Mouse (Mus musculus) MEL (cell line): ENCODE data around the gene Gtf2i. TPM values are rescaled to one million over a fixed set of nuclear protein-coding genes. Genes with fewer than 3 reads are reported as not detected.

Experiments used
- DNase-seq: peaks from one replicate; pipeline ENCODE4 v3.0.0; 2011; ENCODE audit warnings: low read depth, low spot score
- H3K27ac ChIP-seq: 2 replicates; pipeline ENCODE4 v1.5.1; 2012; ENCODE audit warnings: low read depth, mild to moderate bottlenecking, control low read depth, low read length, moderate library complexity; ENCODE audit not compliant: control insufficient read depth
- H3K27me3 ChIP-seq, 2 experiments: fragments of 150-350 bp in 1 of 2; sonication (generic) in 1 of 2; 2 replicates each; pipeline ENCODE4 v1.6.1; 2012; ENCODE audit warnings: low read length in 2 of 2, mild to moderate bottlenecking in 2 of 2, improper control_type of control experiment in 1 of 2, moderate library complexity in 1 of 2; ENCODE audit not compliant: insufficient read depth in 2 of 2, control insufficient read depth in 1 of 2
- H3K36me3 ChIP-seq, 2 experiments: 2 replicates each; pipeline ENCODE4 v1.6.1; 2012 to 2014; ENCODE audit warnings: low read length in 2 of 2, improper control_type of control experiment in 1 of 2, inconsistent platforms in 1 of 2, mild to moderate bottlenecking in 1 of 2; ENCODE audit not compliant: insufficient read depth in 2 of 2, control insufficient read depth in 1 of 2
- H3K4me1 ChIP-seq, 2 experiments: fragments of 150-350 bp in 1 of 2; sonication (generic) in 1 of 2; 2 replicates each; pipeline ENCODE4 v1.6.1; 2012; ENCODE audit warnings: low read length in 2 of 2, improper control_type of control experiment in 1 of 2, mild to moderate bottlenecking in 1 of 2; ENCODE audit not compliant: insufficient read depth in 2 of 2, control insufficient read depth in 1 of 2
- H3K4me3 ChIP-seq, 2 experiments: fragments of 150-350 bp in 1 of 2; sonication (generic) in 1 of 2; 2 replicates each; pipeline ENCODE4 v1.5.1; 2012; ENCODE audit warnings: low read depth in 2 of 2, low read length in 2 of 2, mild to moderate bottlenecking in 2 of 2, moderate library complexity in 2 of 2, control low read depth in 1 of 2, improper control_type of control experiment in 1 of 2; ENCODE audit not compliant: control insufficient read depth in 1 of 2, insufficient read depth in 1 of 2
- H3K79me2 ChIP-seq: 2 replicates; pipeline ENCODE4 v1.6.1; 2012; ENCODE audit warnings: mild to moderate bottlenecking, low read length, moderate library complexity; ENCODE audit not compliant: control insufficient read depth, poor library complexity, insufficient read depth
- H3K9ac ChIP-seq: 2 replicates; pipeline ENCODE4 v1.6.1; 2012; ENCODE audit warnings: low read depth, mild to moderate bottlenecking, control low read depth, low read length, moderate library complexity; ENCODE audit not compliant: control insufficient read depth, poor library complexity, severe bottlenecking
- H3K9me3 ChIP-seq: fragments of 150-350 bp; sonication (generic); replicated peaks from 2 replicates; pipeline ENCODE4 v1.6.1; 2012; ENCODE audit warnings: mild to moderate bottlenecking, low read length, improper control_type of control experiment, moderate library complexity; ENCODE audit not compliant: insufficient read depth
- CHD1 ChIP-seq: IDR thresholded peaks from 2 replicates; pipeline ENCODE4 v1.6.1; 2012; ENCODE audit warnings: low read depth, mild to moderate bottlenecking, inconsistent platforms, low read length, improper control_type of control experiment
- E2F4 ChIP-seq: IDR thresholded peaks from 2 replicates; pipeline ENCODE4 v1.6.1; 2011; ENCODE audit warnings: low read depth, low read length, improper control_type of control experiment, borderline replicate concordance
- ELF1 ChIP-seq: IDR thresholded peaks from 2 replicates; pipeline ENCODE4 v1.6.1; 2014; ENCODE audit warnings: low read depth, mild to moderate bottlenecking, inconsistent platforms, low read length, improper control_type of control experiment, moderate library complexity
- ETS1 ChIP-seq: IDR thresholded peaks from 2 replicates; pipeline ENCODE4 v1.6.1; 2012; ENCODE audit warnings: low read depth, mild to moderate bottlenecking, inconsistent platforms, low read length, improper control_type of control experiment, moderate library complexity
- MAX ChIP-seq: IDR thresholded peaks from 2 replicates; pipeline ENCODE4 v1.6.1; 2011; ENCODE audit warnings: low read length, improper control_type of control experiment
- MAZ ChIP-seq: IDR thresholded peaks from 2 replicates; pipeline ENCODE4 v1.6.1; 2012; ENCODE audit warnings: low read depth, mild to moderate bottlenecking, inconsistent platforms, low read length, improper control_type of control experiment
- MXI1 ChIP-seq: IDR thresholded peaks from 2 replicates; pipeline ENCODE4 v1.6.1; 2011; ENCODE audit warnings: mild to moderate bottlenecking, low read depth, low read length, improper control_type of control experiment
- MYB ChIP-seq: IDR thresholded peaks from 2 replicates; pipeline ENCODE4 v1.6.1; 2011; ENCODE audit warnings: mild to moderate bottlenecking, low read depth, low read length, improper control_type of control experiment
- NELFE ChIP-seq: IDR thresholded peaks from 2 replicates; pipeline ENCODE4 v1.6.1; 2011; ENCODE audit warnings: low read depth, low read length, improper control_type of control experiment
- NRF1 ChIP-seq: IDR thresholded peaks from 2 replicates; pipeline ENCODE4 v1.6.1; 2014; ENCODE audit warnings: low read depth, mild to moderate bottlenecking, inconsistent platforms, low read length, improper control_type of control experiment, moderate library complexity; ENCODE audit not compliant: poor library complexity, insufficient read depth, severe bottlenecking
- POLR2A ChIP-seq, 2 experiments: IDR thresholded peaks; 2 replicates each; pipeline ENCODE4 v1.6.1; 2011 to 2012; ENCODE audit warnings: low read length in 2 of 2, mild to moderate bottlenecking in 2 of 2, control low read depth in 1 of 2, improper control_type of control experiment in 1 of 2, low read depth in 1 of 2, moderate library complexity in 1 of 2; ENCODE audit not compliant: control insufficient read depth in 1 of 2, insufficient read depth in 1 of 2, poor library complexity in 1 of 2
- POLR2AphosphoS2 ChIP-seq: IDR thresholded peaks from 2 replicates; pipeline ENCODE4 v1.6.1; 2011; ENCODE audit warnings: low read length, improper control_type of control experiment
- POLR2AphosphoS5 ChIP-seq: IDR thresholded peaks from 2 replicates; pipeline ENCODE4 v1.6.1; 2012; ENCODE audit warnings: low read depth, borderline replicate concordance, mild to moderate bottlenecking, inconsistent platforms, low read length, moderate library complexity, mixed read lengths
- RAD21 ChIP-seq: IDR thresholded peaks from 2 replicates; pipeline ENCODE4 v1.6.1; 2011; ENCODE audit warnings: mild to moderate bottlenecking, low read depth, low read length, improper control_type of control experiment
- SIN3A ChIP-seq: IDR thresholded peaks from 2 replicates; pipeline ENCODE4 v1.6.1; 2012; ENCODE audit warnings: low read length, improper control_type of control experiment, inconsistent platforms
- TBP ChIP-seq: IDR thresholded peaks from 2 replicates; pipeline ENCODE4 v1.8.0; 2011; ENCODE audit warnings: low read depth, low read length, improper control_type of control experiment
- UBTF ChIP-seq: IDR thresholded peaks from 2 replicates; pipeline ENCODE4 v1.6.1; 2012; ENCODE audit warnings: low read depth, mild to moderate bottlenecking, inconsistent platforms, low read length, improper control_type of control experiment, moderate library complexity, borderline replicate concordance; ENCODE audit not compliant: insufficient read depth
- USF2 ChIP-seq, 2 experiments: IDR thresholded peaks; 2 replicates each; pipeline ENCODE4 v1.6.1; 2011 to 2012; ENCODE audit warnings: improper control_type of control experiment in 2 of 2, low read length in 2 of 2, borderline replicate concordance in 1 of 2, inconsistent platforms in 1 of 2, low read depth in 1 of 2, mild to moderate bottlenecking in 1 of 2; ENCODE audit not compliant: insufficient read depth in 1 of 2
- polyA plus RNA-seq, 2 experiments: library from polyadenylated mRNA; stranded (reverse) in 1 of 2; unstranded in 1 of 2; fragments of >175 nt in 1 of 2; fragments of >200 nt in 1 of 2; gene quantifications; 2 replicates each; pipeline versions ENCODE4 v1.2.1 to v1.2.4; 2012; ENCODE audit warnings: low replicate concordance in 2 of 2, low read depth in 1 of 2; ENCODE audit not compliant: insufficient read length in 2 of 2, insufficient read depth in 1 of 2, missing spikeins in 1 of 2
- total RNA-seq: library from RNA; depleted of rRNA; stranded (reverse); fragments of 300-350 nt; gene quantifications from 2 replicates; pipeline ENCODE4 v1.2.3, GENCODE M21; 2012

Gtf2i gene
- total and polyA plus RNA-seq, 3 experiments = 46.7 to 151 (median 128) TPM

DNA sequence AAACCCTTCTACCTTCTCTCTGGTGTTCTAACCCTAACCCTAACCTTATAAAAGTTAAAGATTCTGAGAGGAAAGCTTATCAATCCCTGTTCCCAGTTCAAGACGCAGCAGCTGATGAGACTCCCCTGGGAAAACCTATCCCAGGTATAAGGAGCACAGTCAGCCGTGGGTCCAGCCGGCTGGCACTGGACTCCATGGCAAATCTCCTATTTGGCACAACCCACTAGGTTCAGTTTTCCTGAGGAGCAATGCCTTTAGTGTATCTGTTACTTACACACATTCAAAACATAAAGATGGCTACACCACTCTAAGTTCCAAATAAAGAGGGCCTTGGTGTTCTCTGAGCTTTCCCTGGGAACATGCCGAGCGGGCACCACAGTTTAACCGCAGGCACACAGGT is 23.5 kb downstream of the Gtf2i start:
- no peak for DNase-seq
- Histone ChIP-seq H3K4me3 (no peak overlapping the region), H3K4me1 (no peaks in the 10 kb centered on the region)
- no peak for TF ChIP-seq RAD21
- TF ChIP-seq MAZ = no peak
- no peak for TF ChIP-seq CHD1
- TF ChIP-seq MAX = no peak
- TF ChIP-seq POLR2A (IDR thresholded peaks at IDR 0.05; ENCODE audit: control insufficient read depth in 1 of 2, insufficient read depth in 1 of 2, low read depth in 1 of 2, low read length in 2 of 2, poor library complexity in 1 of 2) = no peak
- no peak for TF ChIP-seq MYB
- TF ChIP-seq SIN3A = no peak
- no peak for TF ChIP-seq POLR2AphosphoS2
- TF ChIP-seq POLR2AphosphoS5 = no peak
- no peak for TF ChIP-seq TBP
- TF ChIP-seq UBTF = no peak
- no peak for TF ChIP-seq NELFE
- TF ChIP-seq MXI1 = no peak
- TF ChIP-seq, all 39 proteins: peak for 0
- no peaks in the 10 kb centered on the region for H3K9me3 ChIP-seq
- no peaks in the 10 kb centered on the region for H3K79me2 ChIP-seq
- peaks cover 0 to 11% of the 10 kb centered on the region in 2 experiments; a peak in 2 of 4 replicates for H3K36me3 ChIP-seq
- no peak overlapping the region for H3K9ac ChIP-seq
- no peaks in the 10 kb centered on the region for H3K27me3 ChIP-seq
- no peak overlapping the region for H3K27ac ChIP-seq

DNA sequence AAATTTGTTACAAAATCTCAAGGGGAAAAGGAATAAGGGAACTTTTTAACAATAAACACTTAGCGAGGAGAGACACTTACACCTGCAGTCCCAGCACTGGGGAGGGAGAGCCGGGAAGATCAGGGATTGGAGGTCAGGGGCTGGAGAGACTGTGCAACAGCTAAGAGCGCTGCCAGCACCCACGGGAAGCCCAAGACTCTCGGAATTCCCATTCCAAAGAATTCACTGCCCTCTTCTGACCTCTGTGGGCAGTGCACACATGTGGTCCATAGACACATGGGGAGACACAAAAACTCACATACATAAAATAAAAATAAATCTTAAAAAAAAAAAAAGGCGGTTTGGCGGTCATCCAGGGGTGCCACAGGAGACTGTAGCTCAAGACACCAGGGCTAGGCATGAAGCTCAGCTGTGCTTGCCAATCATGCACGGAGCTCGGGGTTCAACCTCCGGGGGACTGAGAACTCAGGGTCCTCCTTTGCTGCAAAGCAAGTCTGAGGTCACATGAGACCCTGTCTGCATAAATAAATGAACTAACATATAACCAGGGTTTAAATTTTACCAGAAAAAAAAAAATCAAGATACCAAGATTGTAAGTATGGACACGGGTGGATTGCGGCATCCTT is 24.5 kb downstream of the Gtf2i start:
- H3K4me1 ChIP-seq = no peaks in the 10 kb centered on the region
- peaks cover 0 to 16% of the 10 kb centered on the region in 2 experiments; a peak in 2 of 4 replicates for H3K36me3 ChIP-seq
- H3K9me3 ChIP-seq = no peaks in the 10 kb centered on the region
- DNase-seq = no peak
- no peaks in the 10 kb centered on the region for H3K79me2 ChIP-seq
- no peaks in the 10 kb centered on the region for H3K27me3 ChIP-seq
- no peak overlapping the region for H3K27ac ChIP-seq
- H3K9ac ChIP-seq = no peak overlapping the region
- H3K4me3 ChIP-seq = no peak overlapping the region
- no peak for TF ChIP-seq ETS1
- no peak for TF ChIP-seq POLR2AphosphoS5
- TF ChIP-seq POLR2A (IDR thresholded peaks at IDR 0.05; ENCODE audit: control insufficient read depth in 1 of 2, insufficient read depth in 1 of 2, low read depth in 1 of 2, low read length in 2 of 2, poor library complexity in 1 of 2) = no peak
- no peak for TF ChIP-seq ELF1
- no peak for TF ChIP-seq E2F4
- no peak for TF ChIP-seq SIN3A
- no peak for TF ChIP-seq MAZ
- TF ChIP-seq NRF1 = no peak
- no peak for TF ChIP-seq USF2 (IDR thresholded peaks at IDR 0.05; ENCODE audit: borderline replicate concordance in 1 of 2, insufficient read depth in 1 of 2, low read depth in 1 of 2, low read length in 2 of 2)
